Mouse (Mus musculus): ENCODE measurements at regions not wholly inside any gene's neighbourhood (a gene's known extent, or its start where the extent isn't known, plus 50 kb on each side); places are given as distances from the start of the nearest gene placed in this dataset.

DNA sequence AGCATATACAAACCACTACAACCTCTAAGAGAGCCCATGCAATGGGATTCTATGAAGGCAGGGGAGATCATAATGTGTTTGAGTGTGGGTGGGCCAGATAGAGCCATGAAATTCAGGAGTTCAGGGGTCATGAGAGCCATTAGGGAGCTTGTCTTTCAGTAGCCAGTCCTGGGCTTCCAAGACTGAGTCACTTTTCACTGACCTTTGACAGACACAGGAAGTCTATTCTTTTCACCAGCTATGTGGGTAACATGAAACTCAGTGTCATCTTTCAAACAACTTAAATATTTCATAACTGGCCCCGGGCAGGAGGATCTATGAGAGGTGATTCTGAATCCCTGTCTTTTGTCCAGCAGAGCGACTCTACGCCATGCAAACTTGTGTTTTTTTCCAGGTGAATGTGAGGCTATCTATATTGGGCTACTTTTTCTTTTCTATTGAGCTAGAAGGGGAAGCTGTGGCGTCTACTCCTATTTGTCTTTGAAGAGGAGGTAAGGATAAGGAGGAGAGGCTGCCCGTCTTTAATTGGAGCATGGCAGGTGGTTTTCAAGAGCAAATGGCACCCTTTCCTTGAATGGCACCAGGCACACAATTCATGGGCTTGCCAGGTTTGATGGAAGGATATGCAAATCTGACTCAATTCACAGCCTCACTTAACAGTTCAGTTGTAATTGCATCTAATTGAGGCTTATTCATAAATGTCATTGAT is 95.6 kb upstream of the Chd2 start:
- DNase-seq, result no peak

DNA sequence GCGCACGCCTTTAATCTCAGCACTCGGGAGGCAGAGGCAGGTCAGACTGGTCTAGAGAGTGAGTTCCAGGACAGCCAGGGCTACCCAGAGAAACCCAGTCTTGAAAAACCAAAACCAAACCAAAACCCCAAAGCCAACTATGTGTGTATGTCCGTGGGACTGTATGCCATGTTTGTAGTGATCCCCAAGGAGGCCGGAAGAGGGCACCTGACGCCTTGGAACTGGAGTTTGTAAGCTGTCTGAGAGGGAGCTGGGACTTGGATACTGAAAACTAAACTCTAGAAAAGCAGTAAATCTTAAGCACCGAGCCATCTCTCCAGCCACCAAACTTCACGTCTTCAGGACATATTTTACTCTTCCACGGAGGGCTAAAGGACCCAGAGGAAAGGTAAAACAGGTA is 93.8 kb upstream of the Chd2 start:
- DNase-seq, result no peak

DNA sequence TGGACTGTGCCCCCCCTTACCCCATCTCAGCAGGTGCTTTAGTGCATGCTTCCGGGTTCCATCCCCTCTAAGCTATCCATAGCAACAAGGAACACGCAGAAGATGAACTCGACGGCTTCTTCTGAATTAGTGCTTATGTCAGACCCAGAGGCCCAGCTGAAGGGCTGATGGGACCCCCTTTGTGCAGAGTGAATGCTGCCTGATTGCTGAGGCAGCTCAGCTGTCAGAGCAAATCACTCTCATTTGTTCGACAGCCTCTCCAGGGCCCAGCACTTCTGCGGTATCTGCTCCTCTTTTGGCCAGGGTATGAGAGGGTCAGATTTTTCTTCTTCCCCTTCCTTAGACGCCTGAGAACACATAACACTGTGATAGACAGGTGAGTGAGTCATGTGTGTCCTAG is 89.2 kb upstream of the Chd2 start:
- no peak for DNase-seq

DNA sequence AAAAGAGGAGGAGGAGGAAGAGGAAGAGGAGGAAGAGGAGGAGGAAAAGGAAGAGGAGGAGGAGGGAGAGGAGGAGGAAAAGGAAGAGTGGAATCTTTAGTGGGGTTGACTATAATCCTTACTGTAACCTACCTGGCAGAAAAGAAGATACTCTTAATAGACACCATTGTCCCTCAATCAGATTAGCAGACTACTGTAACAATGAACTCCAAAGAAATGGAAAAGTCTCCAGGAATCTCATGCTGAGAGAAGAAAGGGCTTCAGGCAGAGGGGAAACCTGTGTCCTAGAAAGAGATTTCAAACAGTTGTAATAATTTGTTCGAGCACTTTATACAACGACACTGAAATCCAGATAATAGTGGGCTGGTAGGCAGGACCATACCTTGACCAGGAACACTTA is 87.6 kb upstream of the Chd2 start:
- no peak for DNase-seq

DNA sequence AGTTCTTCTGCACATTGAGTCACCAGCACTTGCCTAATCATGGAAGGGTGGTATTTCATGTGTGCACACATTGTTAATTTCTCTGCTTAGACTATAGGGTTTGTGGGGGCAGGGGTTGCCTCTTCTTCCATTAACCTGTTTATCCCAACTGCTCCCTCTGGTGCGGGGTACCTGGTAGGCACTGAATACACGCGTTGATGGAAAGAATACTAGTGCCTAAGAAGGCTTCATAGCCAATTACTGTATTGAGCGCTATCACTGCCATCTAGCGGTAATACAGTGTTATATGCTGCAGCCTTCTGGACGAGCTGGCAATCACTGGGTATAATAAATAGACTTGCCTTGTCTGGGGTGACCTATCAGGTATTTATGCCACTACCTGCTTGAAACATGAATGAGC is 86.4 kb upstream of the Chd2 start:
- peak; percentile 22 to 50 for DNase-seq

DNA sequence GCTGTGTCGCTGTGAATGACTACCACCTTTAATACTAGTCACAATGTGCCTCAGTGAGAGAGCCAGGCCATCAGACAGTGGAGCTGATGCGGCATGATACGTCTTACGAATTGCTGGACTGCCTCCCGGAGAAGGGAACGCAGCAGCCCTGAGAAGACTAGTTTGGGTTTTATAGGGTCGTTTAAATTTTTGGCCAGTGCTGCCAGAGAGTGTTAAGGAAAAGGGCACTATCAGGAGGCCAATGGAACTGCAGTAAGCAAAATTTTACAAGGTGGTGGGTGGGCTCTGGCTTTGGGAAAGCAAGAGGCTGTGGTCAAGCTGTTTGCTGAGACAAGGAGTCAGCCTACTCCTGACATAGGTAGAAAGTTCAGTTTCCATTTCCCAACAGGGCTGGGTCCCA is 84.7 kb upstream of the Chd2 start:
- no peak for DNase-seq

DNA sequence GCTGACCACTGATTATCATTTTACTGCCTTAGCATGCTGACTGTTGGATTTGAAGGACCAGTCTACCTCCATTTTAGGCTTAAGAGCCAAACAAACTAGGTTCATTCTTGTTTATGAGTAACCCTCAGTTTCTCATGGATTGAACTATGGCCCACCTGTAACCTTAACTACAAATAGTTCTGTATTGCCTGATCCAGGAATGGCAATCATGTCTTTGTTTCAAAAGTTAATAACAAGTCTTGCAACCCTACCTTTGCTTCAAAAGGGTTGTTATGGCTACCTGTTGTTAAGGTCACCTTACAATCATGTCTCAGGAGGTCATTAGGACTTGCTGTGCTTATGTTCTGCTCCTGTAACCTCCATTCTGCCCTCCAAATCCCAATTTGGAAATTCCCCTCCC is 84.0 kb upstream of the Chd2 start:
- DNase-seq, result no peak

DNA sequence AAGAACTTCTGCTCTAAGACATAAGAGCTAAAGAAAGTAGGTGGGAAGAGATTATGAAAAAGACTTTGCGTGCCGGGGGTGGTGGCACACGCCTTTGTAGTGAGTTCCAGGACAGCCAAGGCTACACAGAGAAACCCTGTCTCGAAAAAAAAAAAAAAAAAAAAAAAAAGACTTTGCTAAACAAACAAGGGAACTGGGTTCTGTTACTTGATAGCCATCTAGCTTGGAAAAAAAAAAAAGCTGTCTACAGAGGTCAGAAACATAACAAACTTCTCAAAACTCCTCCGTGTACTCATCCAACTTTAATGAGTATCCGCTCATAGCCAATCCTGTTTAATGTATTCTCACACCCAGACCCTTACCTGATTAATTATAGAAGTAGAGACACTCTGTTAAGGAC is 83.4 kb upstream of the Chd2 start:
- DNase-seq, result no peak

DNA sequence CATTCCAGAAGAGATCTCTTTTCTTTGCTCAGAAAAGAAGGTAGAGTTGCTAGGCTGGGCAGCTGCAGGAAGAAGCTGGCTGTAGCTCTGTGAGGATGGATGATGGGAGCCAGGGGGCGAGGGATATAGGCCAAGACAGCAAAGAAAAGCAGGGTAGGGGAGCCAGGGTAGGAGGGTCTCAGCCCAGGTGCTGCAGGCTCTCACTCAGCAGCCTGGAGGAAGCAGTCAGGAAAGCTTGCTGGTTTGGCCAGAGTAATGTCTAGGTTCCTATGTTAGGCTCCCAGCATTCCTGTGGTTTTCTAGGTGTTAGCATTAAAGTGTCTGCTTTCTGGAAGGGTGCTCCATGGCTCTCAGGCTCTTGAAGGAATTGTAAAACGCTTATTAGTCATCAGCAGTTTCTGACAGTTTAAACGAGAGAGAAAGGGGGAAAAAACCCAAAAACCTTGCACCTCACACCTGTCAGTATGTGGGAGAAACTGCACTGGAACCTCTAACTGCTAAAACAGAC is 82.5 kb upstream of the Chd2 start:
- no peak for DNase-seq

DNA sequence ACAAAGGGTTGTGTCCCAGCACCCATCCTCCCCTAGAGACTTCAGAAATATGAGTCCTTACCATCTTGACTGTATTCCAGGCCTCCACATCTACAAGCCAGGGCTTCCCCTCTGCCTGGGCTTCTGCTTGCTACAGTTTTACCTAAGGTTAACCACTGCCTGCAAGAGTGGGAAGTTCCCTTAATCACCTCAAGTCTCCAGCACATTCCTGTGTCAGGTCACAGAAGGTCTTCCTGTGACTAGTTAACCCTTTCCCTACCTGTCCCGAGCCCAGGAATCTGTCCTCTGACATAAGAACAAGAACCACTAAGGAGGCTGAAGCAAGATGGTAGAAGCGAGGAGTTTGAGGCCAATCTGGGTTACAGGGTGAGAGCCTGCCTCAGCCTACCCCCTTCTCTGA is 80.8 kb upstream of the Chd2 start:
- DNase-seq, result no peak

DNA sequence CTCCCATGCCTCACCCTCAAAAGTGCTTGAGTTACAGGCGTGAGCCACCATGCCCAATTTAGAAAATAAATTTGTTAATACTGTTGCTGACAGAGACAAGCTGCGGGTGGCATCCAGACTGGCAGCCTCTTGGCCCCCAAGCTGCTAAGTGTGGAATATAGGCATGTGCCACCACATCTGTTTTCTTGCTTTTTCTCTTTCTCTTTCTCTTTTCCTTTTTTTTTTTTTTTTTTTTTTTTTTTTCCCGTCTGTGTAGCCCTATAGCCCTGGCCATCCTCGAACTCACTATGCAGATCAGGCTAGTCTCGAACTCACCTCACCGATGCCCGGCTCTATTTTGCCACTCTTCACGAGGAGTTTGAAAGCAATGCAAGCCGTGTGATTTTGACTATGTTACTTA is 78.7 kb upstream of the Chd2 start:
- no peak for DNase-seq

DNA sequence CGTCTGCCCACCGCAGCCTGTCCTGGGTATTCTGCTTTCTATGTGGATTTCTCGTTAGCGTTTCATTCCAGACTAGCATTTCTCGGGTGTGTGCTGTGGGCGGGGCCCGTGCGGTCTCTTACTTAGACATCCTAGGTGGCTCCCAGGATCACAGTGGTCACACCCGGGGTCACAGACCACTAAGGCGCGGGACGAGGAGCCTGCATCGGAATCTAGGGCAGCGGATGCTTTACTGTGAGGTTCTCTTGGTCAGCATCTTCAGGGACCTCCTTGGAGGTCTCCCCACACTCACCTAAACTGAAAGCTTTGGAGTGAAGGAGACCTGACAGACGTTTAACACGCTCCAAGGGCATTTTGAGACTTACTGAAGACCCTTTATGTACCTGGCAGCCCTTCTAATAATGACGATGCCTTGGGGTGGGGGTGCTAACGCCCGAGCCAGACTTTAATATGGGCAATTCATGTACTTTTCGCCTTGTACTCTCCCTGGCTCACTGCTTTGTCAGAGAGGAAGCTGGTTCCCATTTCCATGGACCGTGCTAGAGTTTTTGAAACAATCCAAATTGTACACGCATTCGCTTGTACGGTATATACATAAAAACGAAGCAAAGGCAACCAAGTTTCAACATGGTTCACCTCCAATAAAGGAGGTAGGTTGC is 77.3 kb upstream of the Chd2 start:
- no peak for DNase-seq

DNA sequence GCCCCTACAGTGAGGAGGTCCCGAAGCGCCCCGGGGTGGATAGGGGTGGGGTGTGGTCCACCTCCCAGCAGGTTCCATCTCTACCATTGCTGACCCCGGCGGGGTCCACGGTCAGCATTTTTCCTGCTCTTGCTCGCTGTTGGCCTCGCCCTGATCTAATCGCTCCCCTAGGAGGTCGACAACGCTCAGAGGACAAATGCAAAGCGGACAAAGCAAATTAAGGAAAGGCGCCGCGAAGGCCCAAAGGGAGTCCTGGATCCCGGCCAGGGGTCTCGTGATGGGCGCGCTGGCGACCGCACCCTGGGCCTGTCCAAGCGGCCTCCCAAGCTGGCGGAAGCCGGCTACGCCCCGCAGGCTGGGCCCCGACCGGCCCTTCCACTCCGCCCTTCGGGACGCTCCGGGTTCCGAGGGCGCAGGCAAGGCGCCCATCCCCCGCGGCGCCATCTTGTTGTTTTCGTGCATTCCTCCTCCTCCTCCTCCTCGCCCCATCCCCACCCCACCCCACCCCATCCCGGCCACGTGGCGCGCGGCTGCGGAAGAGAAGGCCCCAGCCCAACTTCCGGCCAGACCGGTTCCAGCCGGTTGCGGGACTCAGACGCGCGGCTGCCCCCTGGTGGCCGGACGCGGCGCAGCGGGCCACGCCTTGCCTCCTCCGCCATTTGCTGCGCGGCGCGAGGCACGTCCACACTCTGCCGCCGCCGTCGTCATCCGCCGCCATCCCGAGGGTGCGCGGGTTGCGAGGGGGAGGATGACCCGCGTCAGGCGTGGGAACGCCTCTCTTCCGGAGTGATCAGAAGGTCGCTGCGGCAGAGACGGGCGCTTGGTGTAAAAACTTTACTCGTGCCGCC is 76.5 kb upstream of the Chd2 start:
- peak; percentile 98 to 99 for DNase-seq

DNA sequence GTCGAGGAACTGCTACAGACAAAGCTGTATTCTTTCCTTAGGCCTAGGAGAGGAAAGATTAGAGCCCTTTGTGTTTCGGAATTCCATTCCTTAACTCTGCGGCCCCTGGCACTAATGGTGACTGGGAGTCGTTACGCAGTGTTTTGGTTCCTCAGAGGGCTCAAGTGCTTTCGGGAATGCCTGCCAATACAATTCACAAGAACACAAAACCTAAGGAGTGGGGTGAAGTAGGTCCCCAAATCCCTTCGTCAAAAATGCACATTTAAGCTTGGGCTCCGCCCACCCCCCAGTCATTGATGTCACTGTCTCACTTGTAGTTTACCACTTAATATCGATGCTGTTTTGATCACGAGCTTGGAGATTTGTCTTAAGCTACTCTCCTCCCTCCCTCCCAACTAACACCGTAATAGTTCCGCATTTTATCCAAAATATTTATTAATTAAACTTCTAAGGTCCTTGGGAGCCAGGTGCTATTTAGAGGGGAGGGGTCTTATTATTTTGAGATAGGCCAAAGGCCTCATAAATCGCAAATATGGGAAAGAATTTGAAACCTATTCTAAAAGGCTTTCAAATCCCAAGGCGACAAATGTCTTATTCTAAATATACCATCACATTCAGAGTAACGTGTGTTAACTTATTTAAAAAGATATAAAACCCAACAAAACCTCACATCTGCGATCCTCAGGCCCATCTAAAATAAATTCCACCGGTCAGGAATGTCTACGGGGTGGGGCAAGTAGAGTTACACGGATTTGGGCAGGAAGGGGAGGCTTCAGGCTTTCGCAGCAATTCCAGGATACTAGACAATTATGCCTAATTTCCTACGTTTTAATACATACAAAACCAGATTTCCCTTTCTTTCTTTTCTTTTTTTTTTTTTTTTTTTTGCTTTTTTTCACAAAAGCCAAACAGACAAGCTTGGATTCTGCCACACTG is 75.6 kb upstream of the Chd2 start:
- peak; percentile 33 to 41 for DNase-seq

DNA sequence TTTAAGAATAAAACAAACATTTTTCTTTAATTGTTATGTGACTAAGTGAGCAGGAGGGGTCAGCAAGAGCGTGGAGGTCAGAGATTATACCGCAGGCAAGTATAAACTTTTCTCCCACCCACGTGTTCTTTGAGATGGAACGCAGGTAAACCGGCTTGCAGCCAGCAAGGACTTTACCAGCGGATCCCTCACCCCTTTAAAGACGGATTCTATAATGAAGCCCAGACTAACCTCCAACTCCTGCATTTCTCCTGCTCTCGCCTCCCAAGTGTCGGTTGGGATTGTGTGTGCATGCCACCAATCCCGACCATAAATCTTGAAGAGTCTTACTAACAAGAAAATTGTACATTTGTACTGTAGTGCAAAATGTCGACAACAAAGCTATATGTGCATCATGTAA is 74.4 kb upstream of the Chd2 start:
- DNase-seq, result no peak

DNA sequence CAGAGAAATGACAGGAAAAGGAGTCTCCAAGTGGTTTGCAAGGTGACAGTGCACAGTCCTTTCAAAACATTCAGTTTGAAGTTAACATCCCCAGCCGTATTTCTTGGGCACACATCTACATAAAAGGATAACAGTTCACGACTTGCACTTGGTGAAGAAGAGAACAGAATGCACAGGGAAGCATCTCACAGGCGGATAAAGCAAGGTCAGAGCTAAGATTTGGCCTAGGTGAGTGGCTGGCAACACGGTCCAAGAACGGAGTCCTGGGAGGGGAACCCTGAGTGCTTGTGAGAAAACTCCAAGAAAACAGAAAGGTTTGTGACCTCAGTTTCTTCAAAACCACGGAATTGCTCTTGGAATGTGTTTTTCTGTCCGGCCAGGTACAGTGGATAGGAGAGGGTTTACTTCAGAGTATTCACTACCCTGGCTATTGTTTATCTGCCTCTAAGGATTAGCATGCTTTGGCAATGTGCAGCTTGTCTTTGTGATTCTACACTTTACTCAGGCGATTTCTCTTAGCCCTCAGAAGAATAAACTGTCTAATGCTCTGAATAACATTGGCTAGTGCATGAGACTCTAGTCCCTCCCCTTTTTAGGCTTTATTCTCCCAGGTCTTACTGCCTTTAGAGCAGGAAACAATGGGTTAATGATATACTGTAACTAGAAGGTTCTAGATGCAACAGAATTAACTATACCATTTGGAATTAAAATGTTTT is 73.4 kb upstream of the Chd2 start:
- DNase-seq, result no peak

DNA sequence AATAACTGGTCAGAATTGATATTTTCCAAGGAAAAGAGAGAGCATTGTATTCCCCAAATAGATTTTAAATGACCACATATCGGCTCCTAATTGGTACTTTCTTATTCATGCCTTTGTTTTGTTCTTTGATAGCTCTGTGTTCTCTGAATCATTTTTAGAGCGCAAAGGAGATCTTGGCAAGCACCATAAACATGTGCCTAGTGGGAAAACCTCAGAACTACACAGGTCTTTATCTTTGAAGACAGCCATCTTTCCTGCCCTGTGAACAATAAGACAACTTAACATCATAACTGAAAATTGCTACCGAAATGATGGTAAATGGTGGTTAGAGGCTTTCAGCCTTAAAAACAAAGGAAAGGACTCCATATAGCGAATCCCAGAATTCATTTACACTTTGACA is 72.7 kb upstream of the Chd2 start:
- no peak for DNase-seq

DNA sequence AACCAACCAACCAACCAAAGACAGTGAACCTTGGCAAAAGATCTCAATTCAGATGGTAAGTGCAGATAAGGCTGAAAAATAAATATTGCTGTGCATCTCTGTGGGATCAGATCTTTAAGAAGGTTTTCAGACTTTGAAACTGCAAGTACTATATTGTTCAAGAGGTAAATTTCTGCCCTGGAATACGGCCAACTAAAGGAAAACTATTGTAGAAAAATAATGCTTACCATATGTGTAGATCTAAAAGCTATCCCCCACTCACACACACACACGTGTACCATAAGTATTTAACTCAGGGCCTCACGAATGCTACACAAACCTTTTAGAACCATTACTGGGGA is 71.1 kb upstream of the Chd2 start:
- DNase-seq, result no peak

DNA sequence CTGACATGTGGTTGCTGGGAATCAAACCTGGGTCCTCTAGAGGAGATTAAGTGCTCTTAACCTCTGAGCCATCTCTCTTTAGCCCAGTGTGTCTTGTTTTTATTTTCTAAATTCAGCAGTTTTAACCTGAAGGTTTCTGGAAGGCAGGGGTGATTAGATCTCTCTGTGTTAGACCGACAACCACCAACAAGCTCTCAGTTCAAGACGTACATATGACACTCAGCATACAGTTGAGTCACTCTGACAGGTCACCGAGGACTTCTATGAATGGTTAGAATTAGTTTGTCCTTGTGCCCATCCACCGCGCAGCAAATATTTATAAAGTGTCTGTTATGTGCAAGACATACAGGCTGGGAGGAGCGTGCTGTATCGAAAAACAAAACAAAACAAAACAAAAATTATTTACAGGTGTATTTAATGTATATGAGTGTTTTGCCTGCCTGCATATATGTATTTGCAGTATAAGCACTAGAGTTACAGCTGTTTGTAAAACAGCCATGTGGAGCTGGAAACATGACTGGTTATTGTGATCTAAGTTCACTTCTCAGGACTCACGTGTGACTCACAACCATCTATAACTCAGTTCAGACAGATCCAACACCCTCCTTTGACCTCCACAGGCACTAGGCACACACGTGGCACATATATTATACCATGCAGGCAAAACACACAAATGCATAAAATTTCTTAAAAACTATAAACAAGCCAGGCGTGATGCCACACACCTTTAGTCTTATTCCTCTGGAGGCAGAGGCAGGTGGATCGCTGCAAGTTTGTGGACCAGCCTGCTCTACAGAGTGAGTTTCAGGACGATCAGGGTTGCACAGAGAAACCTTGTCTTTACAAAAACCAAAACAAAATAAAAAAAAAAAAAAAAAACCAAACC is 70.5 kb upstream of the Chd2 start:
- DNase-seq, result no peak

DNA sequence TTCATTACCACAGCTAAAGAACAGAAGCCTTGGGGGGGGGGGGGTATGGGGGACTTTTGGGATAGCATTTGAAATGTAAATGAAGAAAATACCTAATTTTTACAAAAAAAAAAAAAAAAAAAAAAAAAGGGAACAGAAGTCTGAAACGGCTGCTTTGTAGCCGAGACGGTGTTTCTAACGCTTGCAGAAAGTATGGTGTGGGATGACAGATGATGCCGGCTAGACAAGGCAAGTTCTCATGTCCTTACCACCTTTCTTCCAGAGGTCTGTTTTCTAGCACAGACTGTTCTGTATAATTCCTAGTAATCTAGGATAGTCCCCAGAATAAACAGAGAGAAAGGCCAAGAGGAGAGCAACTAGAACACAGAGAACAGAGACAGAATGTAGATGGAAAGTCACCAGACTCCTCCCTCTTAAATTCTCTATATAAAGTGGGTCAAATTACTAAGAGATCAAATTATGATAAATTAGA is 67.2 kb upstream of the Chd2 start:
- DNase-seq, result no peak
